Mouse (Mus musculus) midbrain, embryonic 11.5 days (tissue): ENCODE data around the gene Parp1. TPM values are rescaled to one million over a fixed set of nuclear protein-coding genes. Genes with fewer than 3 reads are reported as not detected.
"Not testable (repeated sequence)": the region's sequence is repeated elsewhere in the genome, so short reads cannot be mapped to it uniquely, and the experiment has no call there.

Experiments used
- ATAC-seq: fragments of 200-750 bp; cut with Nextera tagmentation; 2 replicates; pipeline ENCODE4 v1.8.0; 2017; ENCODE audit warnings: moderate TSS enrichment, moderate library complexity; ENCODE audit not compliant: low FRiP score
- DNase-seq: peaks from one replicate; pipeline ENCODE4 v3.0.0; 2015; ENCODE audit warnings: low spot score; ENCODE audit errors: missing footprints
- H3K27ac ChIP-seq: fragments of 300-500 bp; sonication (generic); 2 replicates; pipeline ENCODE4 v1.5.1; 2014; ENCODE audit warnings: low read depth, low read length
- H3K27me3 ChIP-seq: fragments of 300-500 bp; sonication (generic); 2 replicates; pipeline ENCODE4 v1.6.1; 2014; ENCODE audit warnings: mild to moderate bottlenecking, low read length, moderate library complexity, mixed read lengths; ENCODE audit not compliant: control insufficient read depth, insufficient read depth
- H3K36me3 ChIP-seq: fragments of 300-500 bp; sonication (generic); 2 replicates; pipeline ENCODE4 v1.6.1; 2014; ENCODE audit warnings: mild to moderate bottlenecking, low read length, moderate library complexity, mixed read lengths; ENCODE audit not compliant: control insufficient read depth, insufficient read depth
- H3K4me1 ChIP-seq: fragments of 300-500 bp; sonication (generic); 2 replicates; pipeline ENCODE4 v1.6.1; 2014; ENCODE audit warnings: low read length; ENCODE audit not compliant: control insufficient read depth, insufficient read depth
- H3K4me2 ChIP-seq: fragments of 300-500 bp; sonication (generic); 2 replicates; pipeline ENCODE4 v1.6.1; 2014; ENCODE audit warnings: mild to moderate bottlenecking, moderate library complexity
- H3K4me3 ChIP-seq: fragments of 300-500 bp; sonication (generic); 2 replicates; pipeline ENCODE4 v1.5.1; 2014; ENCODE audit warnings: low read depth, low read length
- H3K9ac ChIP-seq: fragments of 300-500 bp; sonication (generic); 2 replicates; pipeline ENCODE4 v1.6.1; 2014; ENCODE audit warnings: low read length
- H3K9me3 ChIP-seq: fragments of 300-500 bp; sonication (generic); 2 replicates; pipeline ENCODE4 v1.6.1; 2016; ENCODE audit warnings: low read length; ENCODE audit not compliant: control insufficient read depth
- WGBS: fragments of 180-500 bp; shearing (Covaris S2); extraction: QIAGEN DNeasy Blood & Tissue Kit; methylation state at CpG from one replicate; pipeline ENCODE4 v1.1.7; 2014; 5-methylcytosine and 5-hydroxymethylcytosine counted together
- polyA plus RNA-seq: library from polyadenylated mRNA; unstranded; fragments of >200 nt; fragmentation: Nextera tagmentation; extraction: Ambion mirVana; gene quantifications from 2 replicates; pipeline ENCODE4 v1.2.1, GENCODE M21; 2014

The Parp1 gene
- polyA plus RNA-seq, 1 experiment from 2014 or later: 213 TPM

DNA sequence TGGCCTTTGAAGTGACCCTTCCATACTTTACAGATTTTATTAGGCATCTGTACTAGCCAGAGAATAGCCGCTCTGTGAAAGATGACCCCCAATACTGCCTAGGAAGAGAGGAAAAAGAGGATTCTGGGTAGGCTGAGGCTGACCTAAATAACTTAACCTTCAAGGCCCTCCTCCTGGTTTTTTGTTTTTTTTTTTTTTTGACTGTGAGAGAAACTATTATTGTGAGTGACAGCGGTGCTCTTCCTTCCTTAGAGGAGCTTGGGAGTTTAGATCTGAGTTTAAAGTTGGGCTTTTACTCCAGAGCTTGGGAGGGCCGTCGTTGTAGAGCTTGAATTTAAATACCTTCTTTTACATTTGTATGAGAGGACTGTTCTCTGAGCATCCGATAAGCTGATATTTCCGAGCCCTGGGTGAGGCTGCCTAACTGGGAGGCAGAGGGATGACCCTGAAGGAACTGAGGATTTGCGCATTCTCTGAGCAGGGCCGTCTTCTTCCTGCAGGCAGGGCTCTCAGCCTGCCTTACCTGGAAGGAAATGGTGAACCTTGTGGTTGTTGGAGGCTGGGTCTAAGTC is 2.4 kb downstream of the Parp1 start:
- Histone ChIP-seq H3K9ac (no peak overlapping the region), H3K27ac (no peak overlapping the region), H3K4me3 (no peak overlapping the region), H3K27me3 (no peaks in the 10 kb centered on the region), H3K9me3 (no peaks in the 10 kb centered on the region; the same call in 1 of the 2 replicates), H3K4me1 (peaks cover 12% of the 10 kb centered on the region), H3K4me2 (no peak overlapping the region), H3K36me3 (peaks cover 15% of the 10 kb centered on the region; the same call in 1 of the 2 replicates)
- ATAC-seq: no peak
- DNase-seq: no peak
- WGBS: 69% methylated on average over 8 of the region's 8 CpGs

DNA sequence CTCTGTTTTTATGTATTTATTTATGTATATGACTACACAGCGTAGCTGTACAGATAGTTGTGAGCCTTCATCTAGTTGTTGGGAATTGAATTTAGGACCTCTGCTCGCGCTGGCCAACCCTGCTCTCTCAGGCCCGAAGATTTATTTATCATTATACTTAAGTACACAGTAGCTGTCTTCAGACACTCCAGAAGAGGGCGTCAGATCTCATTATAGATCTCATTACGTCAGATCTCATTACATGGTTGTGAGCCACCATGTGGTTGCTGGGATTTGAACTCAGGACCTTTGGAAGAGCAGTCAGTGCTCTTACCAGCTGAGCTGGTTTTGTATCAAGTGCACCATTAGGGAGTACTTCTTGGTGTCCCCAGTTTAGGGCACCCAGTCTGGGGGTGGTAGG is 3.0 kb downstream of the Parp1 start:
- peaks cover 18% of the 10 kb centered on the region; the same call in 1 of the 2 replicates for H3K36me3 ChIP-seq
- H3K4me3 ChIP-seq, H3K4me2 ChIP-seq, H3K9me3 ChIP-seq, DNase-seq, H3K27ac ChIP-seq, H3K27me3 ChIP-seq, H3K9ac ChIP-seq, ATAC-seq: not testable (repeated sequence)
- H3K4me1 ChIP-seq: peaks cover 12% of the 10 kb centered on the region
- 82% methylated on average over 6 of the region's 6 CpGs for WGBS

DNA sequence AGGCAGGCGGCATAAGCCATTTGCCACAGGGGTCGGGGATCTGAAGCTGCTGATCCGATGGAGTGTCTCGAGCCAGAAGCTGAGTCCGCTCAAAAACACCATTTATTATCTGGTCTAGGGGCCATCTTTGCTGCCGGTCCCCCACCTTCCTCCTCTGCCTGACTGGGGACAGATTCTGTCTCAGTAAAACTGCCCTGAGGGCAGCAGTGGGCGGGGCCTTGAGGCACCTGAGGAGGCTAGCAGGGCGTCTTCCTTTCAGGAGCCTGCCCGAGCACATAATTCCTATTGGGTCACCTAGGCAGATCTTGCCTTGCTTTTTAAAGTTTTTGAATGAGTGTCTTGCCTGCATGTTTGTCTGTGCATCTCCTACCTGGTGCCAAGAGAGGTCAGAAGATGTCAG is 3.4 kb downstream of the Parp1 start:
- H3K4me1 ChIP-seq: peaks cover 12% of the 10 kb centered on the region
- H3K4me2 ChIP-seq: no peak overlapping the region
- no peak for DNase-seq
- ATAC-seq: no peak
- H3K36me3 ChIP-seq: peaks cover 21% of the 10 kb centered on the region; the same call in 1 of the 2 replicates
- no peaks in the 10 kb centered on the region; the same call in 1 of the 2 replicates for H3K9me3 ChIP-seq
- no peak overlapping the region for H3K4me3 ChIP-seq
- no peaks in the 10 kb centered on the region for H3K27me3 ChIP-seq
- no peak overlapping the region for H3K27ac ChIP-seq
- 92% methylated on average over 9 of the region's 9 CpGs for WGBS
- H3K9ac ChIP-seq: no peak overlapping the region

DNA sequence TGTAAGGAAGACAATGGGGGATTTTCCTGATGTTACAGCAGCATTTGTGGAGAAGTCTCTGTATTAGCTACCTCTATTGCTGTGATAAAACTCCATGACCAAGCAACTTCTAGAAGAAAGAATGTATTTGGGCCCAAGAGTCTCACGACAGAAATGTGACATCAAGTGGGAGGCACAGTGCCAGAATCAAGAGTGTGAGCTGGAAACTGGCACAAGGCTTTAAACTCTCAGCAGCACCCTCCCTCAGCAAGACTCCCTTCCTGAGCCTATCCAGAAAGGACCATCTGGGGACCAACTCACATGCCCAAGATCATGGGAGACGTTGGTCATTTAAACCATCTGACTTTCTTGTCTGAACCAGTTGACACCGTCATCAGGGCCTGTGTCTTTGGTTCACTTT is 7.8 kb downstream of the Parp1 start:
- no peak for ATAC-seq
- Histone ChIP-seq H3K4me3 (no peak overlapping the region), H3K9me3 (no peaks in the 10 kb centered on the region; the same call in 1 of the 2 replicates), H3K9ac (no peak overlapping the region), H3K4me1 (no peaks in the 10 kb centered on the region), H3K27me3 (no peaks in the 10 kb centered on the region), H3K36me3 (peaks cover 41% of the 10 kb centered on the region), H3K4me2 (no peak overlapping the region), H3K27ac (no peak overlapping the region)
- 92% methylated on average over 3 of the region's 3 CpGs for WGBS
- DNase-seq: no peak

DNA sequence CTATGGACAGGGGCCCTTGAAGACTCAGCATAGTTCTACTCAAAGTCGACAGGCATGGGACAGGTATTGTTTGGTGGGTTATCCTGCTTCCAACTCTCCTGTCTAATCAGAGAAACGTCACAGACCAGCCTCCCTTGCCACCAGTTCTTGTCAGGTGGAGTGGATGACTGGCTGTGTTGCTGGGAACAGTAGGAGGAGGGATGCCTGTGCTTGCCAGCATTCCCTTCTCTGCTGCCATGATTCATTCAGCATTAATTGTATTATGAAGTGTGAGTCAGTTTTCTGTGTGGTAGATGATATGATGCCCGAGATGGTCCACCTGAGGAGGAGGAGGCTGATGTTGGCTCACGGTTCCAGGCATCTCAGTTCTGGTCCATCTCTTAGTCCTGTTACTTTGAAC is 9.1 kb downstream of the Parp1 start:
- no peak for DNase-seq
- Histone ChIP-seq H3K4me3 (no peak overlapping the region), H3K36me3 (peaks cover 49% of the 10 kb centered on the region), H3K27ac (no peak overlapping the region), H3K27me3 (no peaks in the 10 kb centered on the region), H3K4me1 (no peaks in the 10 kb centered on the region), H3K9ac (no peak overlapping the region), H3K9me3 (no peaks in the 10 kb centered on the region; the same call in 1 of the 2 replicates), H3K4me2 (no peak overlapping the region)
- ATAC-seq: no peak
- WGBS: 81% methylated on average over 4 of the region's 4 CpGs

DNA sequence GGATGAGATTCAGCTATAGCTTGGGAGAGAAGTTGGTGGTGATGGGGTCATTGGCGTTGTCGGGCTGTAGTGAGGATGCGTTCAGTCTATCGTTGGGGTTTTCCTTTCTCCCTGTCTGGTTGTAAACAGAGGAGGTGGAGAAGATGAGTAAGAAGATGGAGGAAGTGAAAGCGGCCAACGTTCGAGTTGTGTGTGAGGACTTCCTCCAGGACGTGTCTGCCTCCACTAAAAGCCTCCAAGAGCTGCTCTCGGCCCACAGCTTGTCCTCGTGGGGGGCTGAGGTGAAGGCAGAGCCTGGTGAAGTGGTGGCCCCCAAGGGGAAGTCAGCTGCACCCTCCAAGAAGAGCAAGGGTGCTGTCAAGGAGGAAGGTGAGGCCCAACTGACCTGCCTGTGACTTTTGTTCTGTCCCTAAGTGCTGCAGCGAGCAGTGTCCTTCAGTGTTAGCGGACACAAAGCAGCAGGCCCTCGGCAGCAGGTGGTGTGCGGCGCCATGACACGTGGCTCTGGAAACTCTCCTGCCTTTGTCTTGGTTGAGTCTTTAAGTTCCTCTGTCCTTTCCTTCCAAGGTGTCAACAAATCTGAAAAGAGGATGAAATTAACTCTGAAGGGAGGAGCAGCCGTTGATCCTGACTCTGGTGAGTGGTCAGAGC is 19.2 kb downstream of the Parp1 start:
- Histone ChIP-seq H3K27ac (no peak overlapping the region), H3K9ac (no peak overlapping the region), H3K27me3 (no peaks in the 10 kb centered on the region), H3K36me3 (peaks cover 65% of the 10 kb centered on the region), H3K4me2 (no peak overlapping the region), H3K4me1 (no peaks in the 10 kb centered on the region), H3K4me3 (no peak overlapping the region), H3K9me3 (no peaks in the 10 kb centered on the region)
- DNase-seq (no peak), ATAC-seq (no peak)
- 95% methylated on average over 17 of the region's 17 CpGs for WGBS

DNA sequence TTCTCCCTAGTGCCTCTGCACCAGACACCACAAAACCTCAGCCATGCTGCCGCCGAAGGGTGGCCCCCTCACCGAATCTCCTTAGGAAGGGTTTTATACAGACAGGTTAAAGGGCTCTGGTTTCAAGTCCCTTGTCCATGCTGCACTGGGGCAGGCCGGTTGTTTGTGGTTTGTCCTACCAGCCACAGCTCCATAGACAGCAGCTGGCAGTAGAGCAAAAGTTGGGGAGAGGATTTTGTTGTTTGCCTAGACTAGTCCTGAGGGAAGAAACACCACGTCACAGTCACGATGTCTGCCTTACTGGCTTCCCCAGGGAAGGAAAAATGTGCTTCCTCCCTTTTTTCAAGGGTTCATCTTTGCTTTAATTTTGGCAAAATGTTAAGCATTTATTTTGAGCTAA is 31.9 kb downstream of the Parp1 start:
- H3K27me3 ChIP-seq: no peaks in the 10 kb centered on the region
- no peaks in the 10 kb centered on the region for H3K4me1 ChIP-seq
- WGBS: 95% methylated on average over 6 of the region's 6 CpGs
- H3K9me3 ChIP-seq: no peaks in the 10 kb centered on the region
- H3K36me3 ChIP-seq: peaks cover 45% of the 10 kb centered on the region
- no peak overlapping the region for H3K4me3 ChIP-seq
- DNase-seq: no peak
- H3K4me2 ChIP-seq: no peak overlapping the region
- H3K27ac ChIP-seq: no peak overlapping the region
- no peak overlapping the region for H3K9ac ChIP-seq
- no peak for ATAC-seq

DNA sequence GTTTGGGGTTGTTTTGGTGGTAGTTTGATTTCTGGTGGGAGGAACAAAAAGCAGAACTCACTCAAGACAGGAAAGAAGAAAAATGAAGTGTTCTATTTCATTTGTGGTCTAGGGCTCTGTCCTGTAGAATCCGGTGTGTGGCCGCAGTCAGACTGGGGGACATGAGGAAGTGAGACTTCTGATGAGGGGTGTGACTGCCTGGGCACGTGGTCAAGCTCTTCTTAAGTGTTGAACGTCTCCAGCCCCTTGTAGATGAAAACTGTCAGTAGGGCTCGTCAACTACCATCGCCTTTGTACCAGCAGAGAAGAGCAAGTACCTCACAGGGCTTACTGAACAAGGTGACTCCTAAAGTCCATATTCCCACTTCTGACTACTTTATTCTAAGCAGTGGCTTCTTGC is 33.1 kb downstream of the Parp1 start:
- 93% methylated on average over 6 of the region's 6 CpGs for WGBS
- no peaks in the 10 kb centered on the region for H3K4me1 ChIP-seq
- no peak overlapping the region for H3K27ac ChIP-seq
- ATAC-seq (no peak), DNase-seq (no peak)
- peaks cover 37% of the 10 kb centered on the region for H3K36me3 ChIP-seq
- no peak overlapping the region for H3K9ac ChIP-seq
- no peak overlapping the region for H3K4me2 ChIP-seq
- no peaks in the 10 kb centered on the region for H3K9me3 ChIP-seq
- no peaks in the 10 kb centered on the region for H3K27me3 ChIP-seq
- no peak overlapping the region for H3K4me3 ChIP-seq

DNA sequence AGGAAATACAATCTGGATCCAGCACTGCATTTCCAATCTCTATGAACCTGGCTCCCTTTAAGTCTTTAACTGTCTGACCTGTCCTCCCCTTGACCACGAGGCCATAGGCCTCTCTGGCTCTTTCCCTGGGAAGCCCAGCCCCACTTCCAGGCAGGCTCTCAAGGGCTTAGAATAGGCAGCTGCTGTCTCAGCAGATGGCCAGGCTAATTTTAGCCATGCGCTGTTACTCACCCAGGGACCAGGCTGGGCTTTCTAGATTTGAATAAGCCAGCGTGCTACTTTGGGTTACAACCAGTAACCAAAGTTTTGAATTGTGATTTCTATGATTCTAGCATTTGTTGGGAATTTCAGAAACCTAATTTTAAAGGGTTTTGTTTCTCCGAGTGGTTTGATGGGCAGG is 35.9 kb downstream of the Parp1 start:
- WGBS: 76% methylated on average over 4 of the region's 4 CpGs

More for the DNA sequence above, 35.9 kb downstream of the Parp1 start:
- H3K4me1 ChIP-seq: no peaks in the 10 kb centered on the region
- peaks cover 23% of the 10 kb centered on the region for H3K36me3 ChIP-seq
- no peak overlapping the region for H3K9ac ChIP-seq
- ATAC-seq (no peak), DNase-seq (no peak)
- H3K4me3 ChIP-seq: no peak overlapping the region
- no peaks in the 10 kb centered on the region for H3K27me3 ChIP-seq
- H3K4me2 ChIP-seq: no peak overlapping the region
- H3K27ac ChIP-seq: no peak overlapping the region
- no peaks in the 10 kb centered on the region for H3K9me3 ChIP-seq
